Mouse (Mus musculus): ENCODE results near the gene Agap1.

Gene Agap1

DNA sequence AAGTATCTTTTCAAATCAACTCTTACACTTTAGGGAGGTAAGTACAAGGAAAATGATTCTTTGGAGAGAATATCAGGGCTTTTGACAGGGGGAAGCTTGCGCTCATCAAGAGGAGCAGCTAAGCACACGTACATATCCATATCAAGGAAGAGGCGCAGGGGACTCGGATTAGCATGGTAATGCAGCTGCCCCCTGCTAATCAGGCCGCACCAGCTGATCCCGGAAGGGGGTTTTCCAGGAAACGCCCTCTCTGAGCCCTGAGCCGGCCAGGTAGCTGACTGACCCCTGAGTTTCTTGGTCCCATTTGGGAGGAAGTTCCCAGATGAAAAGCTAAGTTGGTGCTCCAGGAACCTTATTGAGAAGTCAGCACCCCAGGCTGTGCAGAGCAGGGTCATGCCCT lies 301.8 kb downstream of the Agap1 start:
- DNase-seq (ENCODE audit: low spot score in 2 of 2) = no peak

DNA sequence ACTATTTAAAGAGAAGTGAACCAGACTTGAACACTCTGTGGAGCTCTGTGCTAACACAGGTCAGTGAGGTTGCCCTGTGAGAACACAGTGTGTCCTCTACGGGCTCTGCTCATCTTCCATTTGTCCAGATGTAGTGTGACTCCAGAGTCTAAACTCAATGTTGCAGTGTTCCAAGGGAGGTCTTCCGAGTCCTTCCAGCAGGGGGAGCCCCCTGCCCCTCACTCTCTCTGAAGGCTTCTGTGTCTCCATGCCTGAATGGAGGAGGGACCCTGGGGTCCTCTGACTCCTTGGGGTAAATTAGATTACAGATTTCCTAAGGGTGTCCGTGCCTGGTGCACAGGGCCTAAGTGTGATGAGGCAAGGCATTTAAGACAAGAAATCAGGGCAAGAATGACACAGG lies 302.9 kb downstream of the Agap1 start:
- no peak for DNase-seq (ENCODE audit: low spot score in 2 of 2)

DNA sequence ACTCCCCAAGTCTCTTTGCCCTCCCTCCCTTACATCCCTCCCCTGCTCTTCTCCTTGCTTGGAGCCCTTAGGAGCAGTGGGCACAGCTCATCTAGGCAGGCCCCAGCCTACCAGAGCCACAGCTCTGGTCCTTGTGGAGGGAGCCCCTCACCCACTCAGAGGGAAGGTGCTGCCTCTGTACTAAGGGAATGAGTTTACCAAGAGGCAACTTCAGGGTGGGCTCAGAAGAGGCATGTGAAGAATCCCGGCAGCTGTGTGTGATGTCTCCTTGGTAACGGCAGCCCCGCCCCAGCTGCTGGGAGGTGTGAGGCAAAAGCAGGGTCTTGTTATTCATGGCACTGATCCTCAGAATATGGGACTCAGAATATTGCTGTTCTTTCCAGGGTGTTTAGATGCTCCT lies 309.3 kb downstream of the Agap1 start:
- no peak for DNase-seq (ENCODE audit: low spot score in 2 of 2)

DNA sequence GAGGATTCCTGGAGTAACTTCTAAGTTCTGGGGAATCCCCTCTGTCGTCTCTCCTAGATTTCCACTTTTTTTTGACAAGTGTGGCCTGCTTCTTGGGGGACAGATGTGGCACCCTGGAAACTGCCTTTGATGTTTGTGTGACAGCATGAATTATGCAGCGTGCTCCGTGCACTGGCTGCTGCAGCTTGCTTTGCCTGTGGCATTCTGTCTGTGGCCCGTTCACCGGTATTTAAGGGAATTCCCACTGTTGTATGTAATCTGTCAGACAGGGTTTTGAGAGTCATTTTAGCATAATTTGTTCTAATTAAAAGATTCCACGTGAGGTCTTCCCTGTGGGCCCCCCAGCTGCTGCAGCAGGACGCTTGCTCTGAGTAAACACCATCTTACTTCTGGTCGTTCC lies 312.3 kb downstream of the Agap1 start:
- no peak for DNase-seq (ENCODE audit: low spot score in 2 of 2)

DNA sequence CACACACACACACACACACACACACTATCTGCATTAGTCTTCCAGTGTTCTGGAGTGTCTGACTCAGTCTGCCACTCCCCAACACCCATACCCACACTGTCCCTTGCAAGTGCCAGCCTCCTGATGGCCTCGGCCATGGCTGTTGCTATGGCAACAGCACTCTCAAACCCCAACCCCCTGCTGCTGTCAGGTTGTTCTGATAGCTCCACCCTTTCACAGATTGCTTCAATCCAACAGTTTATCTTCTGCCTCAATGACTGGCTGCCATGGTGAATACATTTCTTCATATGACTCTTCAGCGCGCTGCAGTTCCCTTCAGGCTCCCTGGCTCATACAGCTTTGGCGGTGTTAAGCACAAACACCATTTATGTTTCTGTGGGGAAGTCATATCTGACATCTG lies 315.0 kb downstream of the Agap1 start:
- DNase-seq (ENCODE audit: low spot score in 2 of 2) = no peak

DNA sequence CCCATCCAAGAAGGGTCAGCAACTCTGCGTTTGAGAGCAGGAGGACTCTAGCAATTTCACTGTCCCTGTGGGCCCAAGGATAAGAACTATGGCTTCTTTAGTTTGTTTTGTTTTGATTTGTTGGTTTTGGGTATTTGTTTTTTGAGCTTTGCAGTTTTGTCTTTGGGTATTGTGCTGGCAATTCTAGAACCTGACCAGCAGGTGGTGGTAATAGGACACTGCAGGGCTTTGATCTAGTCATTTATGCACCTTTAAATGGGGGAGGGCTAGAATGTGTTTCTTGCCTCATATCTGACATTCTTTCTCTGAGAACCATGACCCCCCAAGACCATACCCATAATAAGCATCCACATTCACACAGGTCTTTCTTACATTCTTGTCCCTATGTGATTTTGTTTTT lies 315.7 kb downstream of the Agap1 start:
- DNase-seq (ENCODE audit: low spot score in 2 of 2) = no peak

DNA sequence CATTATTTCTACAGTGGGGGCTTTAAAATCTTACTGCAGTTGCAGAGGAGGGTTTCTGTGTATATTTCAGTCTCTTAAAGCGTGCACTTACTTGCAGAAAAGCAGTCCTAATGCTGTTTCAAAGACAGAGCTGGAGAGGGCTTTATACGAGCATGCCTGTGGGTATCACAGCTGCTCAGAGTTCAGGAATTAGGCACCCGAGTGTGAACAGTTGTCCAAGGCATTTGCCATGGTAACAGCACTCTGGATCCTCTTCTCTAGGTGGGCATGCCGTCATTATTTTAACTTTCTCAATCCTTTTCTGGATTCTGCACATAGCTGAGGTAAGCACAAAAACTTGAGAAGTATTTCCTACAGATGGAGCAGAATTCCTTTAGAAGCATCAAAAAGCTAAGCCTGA lies 321.1 kb downstream of the Agap1 start:
- no peak for DNase-seq (ENCODE audit: low spot score in 2 of 2)

DNA sequence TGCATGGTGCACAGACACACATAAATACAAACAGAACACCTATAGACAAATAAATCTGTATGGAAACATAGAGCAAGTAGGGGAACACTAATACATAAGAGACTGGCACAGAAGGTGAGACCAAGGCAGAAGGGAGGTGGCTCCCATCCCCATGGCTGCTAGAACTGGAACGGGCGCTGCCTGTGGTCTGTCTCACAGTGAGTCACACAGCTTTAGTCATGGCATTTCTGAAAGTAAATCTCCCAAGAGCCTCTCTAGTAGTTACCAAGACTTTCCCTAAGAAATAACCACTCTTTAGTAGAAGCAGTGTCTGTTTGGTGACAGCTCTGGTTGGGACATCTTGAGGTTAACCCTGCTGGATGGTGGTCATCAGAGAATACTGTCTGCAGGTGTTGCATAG lies 326.1 kb downstream of the Agap1 start:
- DNase-seq (ENCODE audit: low spot score in 2 of 2) = peak in 1 of 2 experiments; percentile 46

DNA sequence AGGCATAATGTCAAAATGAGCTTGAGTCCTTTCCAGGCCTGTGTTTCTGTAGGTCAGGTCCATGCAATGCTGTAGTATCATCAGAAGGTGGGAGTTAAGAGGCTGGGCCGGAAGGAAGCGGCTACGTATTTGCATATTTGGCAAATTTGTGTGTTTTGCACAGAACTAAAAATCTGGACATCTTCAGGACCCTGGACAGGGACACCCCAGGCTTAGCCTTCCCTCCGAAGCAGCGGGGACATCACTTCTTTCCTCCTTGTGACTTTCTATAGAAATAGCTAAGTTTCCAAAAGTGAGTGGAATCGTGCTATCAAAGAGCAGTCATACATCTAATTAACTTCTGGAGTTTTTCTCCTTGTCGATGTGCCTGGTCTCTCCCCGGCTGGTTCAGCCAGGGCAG lies 327.3 kb downstream of the Agap1 start:
- DNase-seq (ENCODE audit: low spot score in 2 of 2) = no peak

DNA sequence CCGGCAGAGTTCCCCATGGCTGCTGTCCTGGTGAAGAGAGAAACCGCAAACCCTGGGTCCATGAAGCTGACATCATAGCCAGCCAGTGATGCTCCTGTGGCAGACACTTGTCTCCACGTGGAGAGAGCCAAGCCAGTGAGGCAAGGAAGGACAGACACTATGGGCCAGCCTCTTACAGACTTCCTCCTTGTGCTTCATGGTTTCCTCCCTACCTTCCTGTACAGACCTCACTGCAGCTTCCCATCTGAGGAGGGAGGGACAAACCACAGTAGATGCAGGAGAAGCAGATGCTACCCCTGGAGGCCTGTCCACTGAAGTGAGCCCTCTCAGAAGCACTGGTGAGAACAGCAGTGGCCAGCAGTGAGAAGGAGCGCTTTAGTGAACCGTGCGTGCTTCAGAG lies 332.2 kb downstream of the Agap1 start:
- DNase-seq (ENCODE audit: low spot score in 2 of 2) = no peak

DNA sequence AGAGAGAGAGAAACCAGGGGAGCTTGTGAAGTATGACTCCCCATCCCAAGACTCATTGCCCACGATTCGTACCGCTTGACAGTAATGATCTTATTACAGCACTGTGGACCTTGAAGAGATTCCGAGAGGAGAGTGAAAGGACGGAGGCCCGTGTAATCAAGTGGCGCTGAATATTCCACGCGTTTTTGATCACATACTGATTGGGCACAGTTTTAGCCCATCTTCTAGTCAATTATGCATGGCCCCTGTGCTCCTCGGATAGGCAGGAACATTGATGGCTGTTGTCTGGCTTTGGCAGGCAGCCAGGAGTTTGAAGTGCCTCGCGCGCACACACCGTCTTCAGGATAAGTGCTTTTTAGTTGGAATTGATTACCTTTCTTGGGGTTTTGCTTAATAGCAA lies 344.1 kb downstream of the Agap1 start:
- DNase-seq (ENCODE audit: low spot score in 2 of 2) = no peak

DNA sequence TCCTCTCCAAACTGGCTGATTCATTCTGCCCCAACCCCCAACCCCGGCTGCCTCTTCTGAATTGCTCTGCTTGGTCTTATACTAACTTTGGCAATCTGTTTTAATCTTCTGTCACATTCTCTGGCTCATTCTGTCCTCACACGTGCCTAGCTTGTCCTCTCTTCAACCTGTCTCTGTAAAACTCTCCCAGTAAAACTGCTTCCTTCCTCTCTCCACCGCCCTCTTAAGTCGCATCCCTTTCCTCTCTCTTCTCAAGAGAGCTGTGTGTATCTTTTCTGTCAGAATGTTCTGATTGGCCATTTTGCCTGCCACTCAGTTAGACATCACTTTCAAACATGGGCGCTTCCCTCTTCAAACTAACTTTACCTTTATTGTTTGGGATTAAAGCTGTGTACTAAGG lies 346.9 kb downstream of the Agap1 start:
- DNase-seq (ENCODE audit: low spot score in 2 of 2) = peak in 1 of 2 experiments; percentile 17

DNA sequence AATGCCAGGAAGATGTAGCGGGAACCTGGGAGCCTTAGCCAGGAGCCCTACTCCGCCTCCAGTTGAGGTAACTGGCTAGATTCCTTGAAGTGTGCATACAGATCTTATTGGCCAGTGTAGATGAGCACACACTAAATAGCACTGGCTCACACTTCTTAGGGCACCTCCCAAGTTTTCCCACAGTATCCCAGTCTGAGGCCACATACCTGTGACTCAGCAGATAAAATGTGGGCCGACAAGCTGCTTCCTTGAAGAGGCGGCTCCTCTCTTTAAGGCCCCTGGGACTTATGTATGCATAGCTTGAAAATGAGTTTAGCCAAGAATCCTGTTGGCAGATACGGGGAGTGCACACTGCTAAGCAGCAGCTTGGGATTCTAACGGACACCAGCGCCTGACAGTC lies 350.4 kb downstream of the Agap1 start:
- DNase-seq (ENCODE audit: low spot score in 2 of 2) = peak; percentile 23 to 56

DNA sequence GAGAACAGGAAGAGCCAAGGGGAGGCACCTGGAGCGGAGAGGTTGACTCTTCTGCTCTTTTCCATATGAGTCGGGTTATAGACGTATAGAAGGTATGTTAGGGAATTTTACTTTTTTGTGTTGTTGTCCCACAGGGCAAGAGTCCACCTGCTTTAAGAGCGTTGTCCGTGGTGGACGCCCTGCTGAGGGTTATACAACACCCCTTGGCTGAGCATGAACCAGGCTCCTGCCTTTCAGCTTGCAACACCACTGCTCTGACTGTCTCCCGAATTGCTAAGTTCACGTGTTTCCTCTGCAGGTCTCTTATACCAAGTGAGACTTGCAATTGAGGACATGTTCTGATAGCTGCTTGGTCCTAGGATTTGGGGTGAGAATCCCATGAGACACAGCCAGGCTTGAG lies 358.2 kb downstream of the Agap1 start:
- no peak for DNase-seq (ENCODE audit: low spot score in 2 of 2)

DNA sequence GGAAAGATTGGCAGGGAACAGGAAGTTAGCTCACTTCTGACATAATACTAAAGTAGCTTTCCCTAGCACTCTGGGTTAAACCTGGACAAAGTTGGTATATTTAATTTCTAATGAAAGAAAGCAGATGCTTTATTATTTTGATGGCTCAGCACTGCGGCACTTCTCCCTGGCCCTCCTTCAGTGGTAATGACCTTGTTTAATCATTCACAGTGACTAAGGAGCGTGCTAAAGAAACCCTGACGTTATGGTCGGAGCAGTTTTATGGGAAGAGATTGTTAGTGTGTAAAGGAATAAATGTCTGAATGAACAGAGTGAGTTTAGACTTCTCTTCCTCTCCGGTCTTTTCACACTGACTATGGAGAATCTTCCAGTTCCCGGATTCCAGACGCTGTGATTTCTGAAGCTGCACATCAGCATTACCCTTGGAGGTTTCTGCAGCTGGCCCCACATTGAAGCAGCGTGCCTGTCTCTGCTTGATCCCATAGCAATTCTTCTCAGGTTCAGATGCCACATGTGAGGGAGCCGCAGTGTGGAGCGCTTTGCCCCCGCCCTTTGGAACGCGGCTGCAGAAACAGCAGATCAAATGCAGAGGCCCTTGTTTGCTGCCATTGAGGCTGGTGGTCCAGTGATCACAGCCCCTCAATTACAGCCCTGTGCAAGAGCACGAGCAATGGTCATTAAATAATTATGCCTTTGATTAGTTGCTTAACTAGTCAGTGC lies 362.0 kb downstream of the Agap1 start:
- no peak for DNase-seq (ENCODE audit: low spot score in 2 of 2)

DNA sequence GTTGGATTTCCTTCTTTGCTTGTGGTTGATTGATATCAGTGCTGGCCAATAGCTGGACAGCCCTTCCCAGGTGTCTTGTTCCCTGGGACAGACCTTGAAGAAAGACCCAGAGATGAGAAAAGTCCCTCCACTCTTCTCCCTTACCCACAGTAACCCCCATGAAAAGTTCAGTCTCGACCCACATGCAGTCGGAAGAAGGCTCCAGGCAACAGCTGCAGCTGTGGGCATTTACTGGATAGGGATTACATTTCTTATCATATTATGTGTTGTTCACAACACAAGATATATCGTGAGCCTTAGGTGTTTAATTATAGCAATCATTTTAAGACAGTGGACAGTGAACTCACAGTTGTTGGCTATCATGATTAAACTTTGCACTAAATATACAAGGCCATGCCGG lies 367.2 kb downstream of the Agap1 start:
- no peak for DNase-seq (ENCODE audit: low spot score in 2 of 2)

DNA sequence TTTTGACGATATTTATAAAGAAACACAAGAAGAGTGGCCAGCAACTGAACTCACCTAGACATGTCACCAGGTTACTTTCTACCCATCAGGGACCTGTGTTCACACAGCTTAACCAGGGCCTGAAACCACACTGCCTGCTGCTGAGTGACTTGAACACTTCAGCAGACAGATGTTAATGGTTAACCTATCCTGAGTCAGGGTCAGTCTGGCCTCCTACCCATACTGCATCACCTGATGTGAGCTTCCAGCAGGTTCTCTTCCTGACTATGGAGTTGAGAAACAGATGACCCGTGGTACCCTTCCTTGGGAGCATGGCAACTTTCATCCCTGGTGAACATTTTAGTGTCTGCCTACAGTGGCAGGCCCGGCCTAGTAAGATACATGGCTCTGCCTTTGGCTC lies 367.8 kb downstream of the Agap1 start:
- DNase-seq (ENCODE audit: low spot score in 2 of 2) = no peak

DNA sequence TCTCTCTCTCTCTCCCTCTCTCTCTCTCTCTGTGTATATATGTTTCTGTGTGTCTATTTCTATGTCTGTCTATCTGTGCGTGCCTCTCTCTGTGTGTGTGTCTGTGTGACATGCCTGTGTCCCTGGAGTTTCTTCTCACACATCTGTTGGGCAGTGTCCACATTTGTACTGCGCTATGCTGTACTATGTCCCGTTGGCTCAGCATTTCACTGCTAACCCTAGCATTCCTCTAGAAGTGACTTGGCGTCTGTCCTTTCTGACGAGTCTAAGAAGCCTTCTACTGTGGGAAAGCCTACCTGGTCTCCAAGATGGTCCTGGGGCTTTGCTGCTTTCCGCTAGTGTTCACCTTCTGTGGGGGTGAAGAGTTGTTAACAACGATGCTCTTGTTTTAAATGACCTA lies 368.4 kb downstream of the Agap1 start:
- DNase-seq (ENCODE audit: low spot score in 2 of 2) = no peak

DNA sequence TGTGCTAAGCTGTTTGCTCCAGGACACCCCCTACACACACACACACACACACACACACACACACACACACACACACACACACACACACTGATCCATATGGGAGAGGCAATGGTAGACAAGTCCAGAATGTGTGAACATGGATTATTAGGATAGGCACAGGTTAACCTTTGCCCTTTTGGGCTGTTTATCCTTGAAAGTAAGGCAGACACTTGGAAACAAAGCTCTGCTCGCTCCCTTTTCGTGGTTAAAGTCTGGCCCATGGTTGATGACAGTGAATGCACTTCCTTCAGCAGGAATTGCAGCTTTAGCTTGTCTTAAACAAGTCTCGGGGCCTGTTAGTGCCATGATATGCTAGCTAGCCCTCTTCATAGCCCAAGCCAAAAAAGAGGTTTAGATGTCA lies 372.4 kb downstream of the Agap1 start:
- DNase-seq (ENCODE audit: low spot score in 2 of 2) = no peak

DNA sequence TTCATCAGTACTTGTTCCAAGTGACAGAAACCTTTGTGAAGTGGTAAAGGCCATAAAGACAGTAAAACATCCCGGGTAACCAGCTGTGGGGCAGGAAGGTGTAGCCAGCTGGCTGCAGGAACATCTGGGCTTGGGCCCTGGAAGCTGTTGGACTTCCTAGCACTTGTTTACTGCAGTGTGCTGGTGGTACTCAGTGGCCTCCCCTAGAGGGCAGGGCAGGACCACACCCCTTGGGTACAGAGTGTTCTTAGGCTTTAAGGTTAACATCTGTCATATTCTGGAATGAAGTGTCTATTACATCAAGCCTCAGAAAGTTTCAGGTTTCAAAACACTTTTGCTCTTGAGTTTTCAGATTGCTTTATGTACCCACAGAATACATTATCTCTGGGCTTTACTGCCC lies 376.5 kb downstream of the Agap1 start:
- DNase-seq (ENCODE audit: low spot score in 2 of 2) = no peak

DNA sequence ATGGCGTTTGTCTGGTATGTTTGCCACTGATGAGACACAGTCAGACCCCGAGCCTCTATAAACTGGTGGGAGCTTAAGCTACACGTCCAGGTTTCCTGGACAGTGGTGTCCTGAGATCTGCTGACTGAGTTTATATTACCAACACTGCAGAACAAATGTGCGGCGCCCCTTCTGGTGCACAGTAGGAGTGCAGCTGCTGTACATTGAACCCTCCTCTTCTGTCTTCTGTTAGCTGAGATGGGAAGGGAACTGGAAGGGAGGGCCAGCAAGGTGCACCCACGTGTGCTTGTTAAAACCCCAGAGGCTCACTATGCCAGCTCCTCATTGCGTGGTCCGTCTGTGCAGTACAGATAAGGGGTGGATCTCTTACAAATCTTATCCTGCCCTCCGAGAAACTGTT lies 389.5 kb downstream of the Agap1 start:
- no peak for DNase-seq (ENCODE audit: low spot score in 2 of 2)

DNA sequence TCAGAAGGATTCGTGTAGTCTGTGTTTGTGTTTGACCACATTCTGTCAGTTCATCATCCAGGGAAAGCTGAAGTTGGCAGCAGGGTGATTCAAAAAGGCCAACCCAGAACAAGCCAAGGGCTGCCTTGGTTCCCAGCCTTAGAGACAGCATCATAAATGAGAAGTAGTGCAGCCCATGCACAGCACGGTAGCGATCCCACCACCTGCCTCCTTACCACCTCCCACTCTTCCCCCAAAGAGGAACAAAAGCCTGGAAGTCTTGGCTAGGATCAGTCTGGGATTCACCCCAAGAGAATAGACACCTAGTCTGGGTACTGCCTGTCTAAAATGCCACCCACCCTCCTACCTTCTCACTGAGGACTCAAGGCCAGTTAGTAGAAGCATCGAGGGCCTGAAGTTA lies 390.9 kb downstream of the Agap1 start:
- peak; percentile 11 to 48 for DNase-seq (ENCODE audit: low spot score in 2 of 2)

DNA sequence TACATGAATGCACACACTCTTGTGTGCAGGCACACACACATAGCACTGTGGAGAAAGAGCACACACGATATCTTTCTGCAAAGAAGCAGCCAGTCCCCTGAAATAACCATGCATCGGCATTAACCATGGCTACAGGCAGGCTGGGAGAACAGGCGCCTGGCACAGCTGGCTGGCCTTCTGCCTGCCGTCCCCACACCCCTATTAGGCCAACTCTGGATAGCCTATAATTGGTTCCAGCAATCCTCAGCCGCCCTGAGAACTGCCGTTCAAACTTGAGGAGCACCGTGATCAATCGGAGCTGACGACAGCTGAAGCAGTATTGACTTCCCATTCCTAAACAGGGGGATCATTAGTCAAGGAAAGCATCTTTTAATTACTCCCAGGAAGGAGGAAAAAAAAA lies 391.5 kb downstream of the Agap1 start:
- DNase-seq (ENCODE audit: low spot score in 2 of 2) = no peak

DNA sequence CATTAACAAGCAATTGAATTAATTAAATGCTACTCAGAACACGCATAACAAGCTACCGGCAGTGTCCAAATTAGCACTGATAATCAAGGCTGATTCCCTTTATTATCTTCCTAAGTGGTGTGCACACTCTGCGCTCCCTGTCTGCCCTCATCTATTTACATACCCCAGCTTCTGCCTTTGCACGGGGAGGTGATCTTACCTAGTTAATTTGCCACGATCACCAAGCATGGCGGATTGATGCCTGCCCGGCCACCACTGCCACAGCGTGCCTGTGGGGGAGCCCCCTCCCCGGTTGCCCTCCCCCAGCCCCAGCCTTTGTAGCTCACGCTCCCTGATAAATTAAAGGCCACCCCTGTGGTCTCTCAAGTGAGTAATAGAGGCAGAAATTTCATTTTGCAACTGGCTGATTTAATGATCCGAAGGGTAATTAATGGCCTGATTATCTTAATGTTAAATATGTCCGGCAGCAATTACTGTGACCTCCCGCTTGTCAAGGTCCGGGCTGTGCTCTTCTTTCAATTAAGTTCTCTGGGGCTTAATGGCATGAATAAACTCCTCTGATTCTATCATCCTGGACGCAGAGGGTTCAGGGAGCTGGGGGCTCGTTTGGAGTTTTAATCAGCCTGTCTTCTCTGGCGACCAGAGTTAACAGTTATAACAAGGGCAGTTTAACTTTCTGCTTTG lies 393.9 kb downstream of the Agap1 start:
- DNase-seq (ENCODE audit: low spot score in 2 of 2) = no peak

Measured in left cerebral cortex, adult 9 months (tissue).